Mouse (Mus musculus): ENCODE measurements around the gene Bicdl1.
A peak's percentile ranks its signal among the peaks of the same experiment; 100 is the strongest.

Bicdl1 gene

GRCm38 (mm10) chr5:115668986-115669385, 62.4 kb downstream of the Bicdl1 start:
- DNase-seq (ENCODE audit: inconsistent ontology term): no peak

GRCm38 (mm10) chr5:115667894-115668293, 63.5 kb downstream of the Bicdl1 start:
- no peak for DNase-seq (ENCODE audit: inconsistent ontology term)

GRCm38 (mm10) chr5:115667210-115667609, 64.2 kb downstream of the Bicdl1 start:
- DNase-seq (ENCODE audit: inconsistent ontology term): no peak

- peak; percentile 98 for DNase-seq (ENCODE audit: inconsistent ontology term)
Measured at GRCm38 (mm10) chr5:115666366-115667065, 64.9 kb downstream of the Bicdl1 start.

- DNase-seq (ENCODE audit: inconsistent ontology term): no peak
Measured at GRCm38 (mm10) chr5:115662658-115663057, 68.8 kb downstream of the Bicdl1 start.

GRCm38 (mm10) chr5:115658352-115658751, 73.1 kb downstream of the Bicdl1 start:
- no peak for DNase-seq (ENCODE audit: inconsistent ontology term)

GRCm38 (mm10) chr5:115657234-115657633, 74.2 kb downstream of the Bicdl1 start:
- DNase-seq (ENCODE audit: inconsistent ontology term): no peak

GRCm38 (mm10) chr5:115656677-115657076, 74.7 kb downstream of the Bicdl1 start:
- no peak for DNase-seq (ENCODE audit: inconsistent ontology term)

- no peak for DNase-seq (ENCODE audit: inconsistent ontology term)
Measured at GRCm38 (mm10) chr5:115653776-115654175, 77.6 kb downstream of the Bicdl1 start.

- DNase-seq (ENCODE audit: inconsistent ontology term): peak; percentile 99
Measured at GRCm38 (mm10) chr5:115652681-115653575, 78.5 kb downstream of the Bicdl1 start.

GRCm38 (mm10) chr5:115651821-115652220, 79.6 kb downstream of the Bicdl1 start:
- DNase-seq (ENCODE audit: inconsistent ontology term): no peak

GRCm38 (mm10) chr5:115650885-115651284, 80.5 kb downstream of the Bicdl1 start:
- no peak for DNase-seq (ENCODE audit: inconsistent ontology term)

- no peak for DNase-seq (ENCODE audit: inconsistent ontology term)
Measured at GRCm38 (mm10) chr5:115649699-115650098, 81.7 kb downstream of the Bicdl1 start.

- DNase-seq (ENCODE audit: inconsistent ontology term): no peak
Measured at GRCm38 (mm10) chr5:115648876-115649275, 82.5 kb downstream of the Bicdl1 start.

GRCm38 (mm10) chr5:115644192-115644591, 87.2 kb downstream of the Bicdl1 start:
- DNase-seq (ENCODE audit: inconsistent ontology term): no peak

GRCm38 (mm10) chr5:115635536-115635935, 95.9 kb downstream of the Bicdl1 start:
- no peak for DNase-seq (ENCODE audit: inconsistent ontology term)

- no peak for DNase-seq (ENCODE audit: inconsistent ontology term)
Measured at GRCm38 (mm10) chr5:115634046-115634445, 97.4 kb downstream of the Bicdl1 start.

- peak; percentile 19 for DNase-seq (ENCODE audit: inconsistent ontology term)
Measured at GRCm38 (mm10) chr5:115633060-115633459, 98.4 kb downstream of the Bicdl1 start.

GRCm38 (mm10) chr5:115632358-115632714, 99.1 kb downstream of the Bicdl1 start:
- peak; percentile 22 for DNase-seq (ENCODE audit: inconsistent ontology term)

- peak; percentile 96 for DNase-seq (ENCODE audit: inconsistent ontology term)
Measured at GRCm38 (mm10) chr5:115631505-115632357, 99.7 kb downstream of the Bicdl1 start, which contains the start of gene Rab35. Rab35 (plus strand) TSS chr5:115631908.

- DNase-seq (ENCODE audit: inconsistent ontology term): no peak
Measured at GRCm38 (mm10) chr5:115630291-115630690, 101.1 kb downstream of the Bicdl1 start.

- no peak for DNase-seq (ENCODE audit: inconsistent ontology term)
Measured at GRCm38 (mm10) chr5:115629672-115630071, 101.7 kb downstream of the Bicdl1 start.
